Mouse (Mus musculus): ENCODE measurements at regions not wholly inside any gene's neighbourhood (a gene's known extent, or its start where the extent isn't known, plus 50 kb on each side); places are given as distances from the start of the nearest gene placed in this dataset.

GRCm38 (mm10) chr19:27513535-27513934, 83.9 kb upstream of the Pum3 start:
- no peak for TF ChIP-seq CTCF (conservative IDR thresholded peaks at IDR 0.05; ENCODE audit: low read length)
- TF ChIP-seq POU5F1 (IDR thresholded peaks at IDR 0.05; ENCODE audit: borderline replicate concordance, low read length), result no peak
- TF ChIP-seq NANOG (IDR thresholded peaks at IDR 0.05; ENCODE audit: borderline replicate concordance, low read length), result no peak
